Mouse (Mus musculus): Measurements from ENCODE around the gene Lenep. TPM values are rescaled to one million over a fixed set of nuclear protein-coding genes. Genes with fewer than 3 reads are reported as not detected.

The Lenep gene
- polyA plus RNA-seq, 1 experiment from 2014 or later, result 0.16 TPM

GRCm38 (mm10) chr3:89364631-89365030 is 38.0 kb downstream of the Lenep start:
- Histone ChIP-seq H3K4me1 (replicated peaks; ENCODE audit: insufficient read depth, low read length) (no peaks in the 10 kb centered on the region), H3K27me3 (ENCODE audit: insufficient read depth, low read length) (no peaks in the 10 kb centered on the region), H3K9ac (ENCODE audit: low read depth, low read length) (no peak overlapping the region), H3K27ac (no peak overlapping the region), H3K9me3 (replicated peaks; ENCODE audit: low read length) (no peaks in the 10 kb centered on the region), H3K36me3 (ENCODE audit: insufficient read depth, low read length) (no peaks in the 10 kb centered on the region), H3K4me2 (ENCODE audit: low read length) (no peak overlapping the region), H3K4me3 (replicated peaks; ENCODE audit: low read depth, low read length) (no peak overlapping the region)
- ATAC-seq (replicated peaks; ENCODE audit: low FRiP score, low read depth) (no peak), DNase-seq (ENCODE audit: low spot score) (no peak)
- 60% methylated on average over 8 of the region's 8 CpGs for WGBS
- no peak for TF ChIP-seq CTCF (IDR thresholded peaks at IDR 0.05; ENCODE audit: low read depth)

- WGBS, result 92% methylated on average over 7 of the region's 7 CpGs
- no peak for ATAC-seq (replicated peaks; ENCODE audit: low FRiP score, low read depth)
- Histone ChIP-seq H3K4me1 (replicated peaks; ENCODE audit: insufficient read depth, low read length) (no peaks in the 10 kb centered on the region), H3K9ac (ENCODE audit: low read depth, low read length) (no peak within 1 kb of the TSS), H3K4me3 (replicated peaks; ENCODE audit: low read depth, low read length) (no peak within 1 kb of the TSS), H3K36me3 (ENCODE audit: insufficient read depth, low read length) (no peaks in the 10 kb centered on the region), H3K9me3 (replicated peaks; ENCODE audit: low read length) (no peaks in the 10 kb centered on the region), H3K27me3 (ENCODE audit: insufficient read depth, low read length) (no peaks in the 10 kb centered on the region), H3K4me2 (ENCODE audit: low read length) (no peak within 1 kb of the TSS), H3K27ac (no peak within 1 kb of the TSS)
- DNase-seq (ENCODE audit: low spot score), result no peak
- TF ChIP-seq CTCF (IDR thresholded peaks at IDR 0.05; ENCODE audit: low read depth), result no peak
Observed at GRCm38 (mm10) chr3:89361675-89362074, 40.9 kb downstream of the Lenep start, which contains the start of gene Dcst2. TSS of gene Dcst2 (plus strand) at chr3:89361975.

GRCm38 (mm10) chr3:89360237-89360636 is 42.4 kb downstream of the Lenep start:
- DNase-seq (ENCODE audit: low spot score), result no peak
- no peaks in the 10 kb centered on the region for H3K27me3 ChIP-seq (ENCODE audit: insufficient read depth, low read length)
- no peaks in the 10 kb centered on the region for H3K9me3 ChIP-seq (replicated peaks; ENCODE audit: low read length)
- H3K4me2 ChIP-seq (ENCODE audit: low read length), result no peak overlapping the region
- 0 out of 2 replicates have a peak, but pooled peaks have one; percentile 26 for ATAC-seq (replicated peaks; ENCODE audit: low FRiP score, low read depth)
- WGBS, result 61% methylated on average over 3 of the region's 3 CpGs
- no peak overlapping the region for H3K4me3 ChIP-seq (replicated peaks; ENCODE audit: low read depth, low read length)
- H3K27ac ChIP-seq, result no peak overlapping the region
- no peaks in the 10 kb centered on the region for H3K36me3 ChIP-seq (ENCODE audit: insufficient read depth, low read length)
- H3K4me1 ChIP-seq (replicated peaks; ENCODE audit: insufficient read depth, low read length), result no peaks in the 10 kb centered on the region
- no peak for TF ChIP-seq CTCF (IDR thresholded peaks at IDR 0.05; ENCODE audit: low read depth)
- H3K9ac ChIP-seq (ENCODE audit: low read depth, low read length), result no peak overlapping the region

- 66% methylated on average over 6 of the region's 6 CpGs for WGBS
- Histone ChIP-seq H3K4me3 (replicated peaks; ENCODE audit: low read depth, low read length) (no peak overlapping the region), H3K27ac (no peak overlapping the region), H3K27me3 (ENCODE audit: insufficient read depth, low read length) (no peaks in the 10 kb centered on the region), H3K36me3 (ENCODE audit: insufficient read depth, low read length) (no peaks in the 10 kb centered on the region), H3K9ac (ENCODE audit: low read depth, low read length) (no peak overlapping the region), H3K4me2 (ENCODE audit: low read length) (no peak overlapping the region), H3K9me3 (replicated peaks; ENCODE audit: low read length) (no peaks in the 10 kb centered on the region), H3K4me1 (replicated peaks; ENCODE audit: insufficient read depth, low read length) (no peaks in the 10 kb centered on the region)
- ATAC-seq (replicated peaks; ENCODE audit: low FRiP score, low read depth), result no peak
- TF ChIP-seq CTCF (IDR thresholded peaks at IDR 0.05; ENCODE audit: low read depth), result no peak
- no peak for DNase-seq (ENCODE audit: low spot score)
Observed at GRCm38 (mm10) chr3:89359630-89360029, 43.0 kb downstream of the Lenep start.

GRCm38 (mm10) chr3:89356029-89356428 is 46.6 kb downstream of the Lenep start:
- Histone ChIP-seq H3K4me3 (replicated peaks; ENCODE audit: low read depth, low read length) (no peak overlapping the region), H3K4me2 (ENCODE audit: low read length) (no peak overlapping the region), H3K4me1 (replicated peaks; ENCODE audit: insufficient read depth, low read length) (no peaks in the 10 kb centered on the region), H3K27ac (peak overlapping the region; percentile 77; the same call in 1 of the 2 replicates), H3K36me3 (ENCODE audit: insufficient read depth, low read length) (no peaks in the 10 kb centered on the region), H3K27me3 (ENCODE audit: insufficient read depth, low read length) (no peaks in the 10 kb centered on the region), H3K9ac (ENCODE audit: low read depth, low read length) (no peak overlapping the region), H3K9me3 (replicated peaks; ENCODE audit: low read length) (no peaks in the 10 kb centered on the region)
- WGBS, result 64% methylated on average over 9 of the region's 9 CpGs
- no peak for ATAC-seq (replicated peaks; ENCODE audit: low FRiP score, low read depth)
- no peak for TF ChIP-seq CTCF (IDR thresholded peaks at IDR 0.05; ENCODE audit: low read depth)
- DNase-seq (ENCODE audit: low spot score), result no peak

DNA sequence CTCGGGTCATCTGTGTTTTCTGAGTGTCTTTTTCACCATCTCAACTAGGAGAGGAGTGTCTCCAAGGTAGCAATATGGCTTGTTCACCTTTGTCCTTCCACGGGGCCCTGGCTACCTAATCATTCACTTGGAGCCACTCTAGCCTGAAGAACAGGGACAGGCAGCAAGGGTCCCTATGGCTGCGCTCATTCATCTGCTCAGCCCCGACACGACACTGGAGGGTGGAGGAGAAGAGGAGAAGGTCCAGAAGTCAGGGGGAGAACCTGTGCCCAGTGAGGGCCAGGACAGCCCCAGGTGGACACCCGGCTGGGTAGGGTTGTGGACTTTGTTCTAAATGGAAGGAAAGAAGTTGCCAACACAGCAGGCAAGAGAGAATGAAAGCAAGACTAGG is 47.1 kb downstream of the Lenep start:
- no peak for TF ChIP-seq CTCF (IDR thresholded peaks at IDR 0.05; ENCODE audit: low read depth)
- ATAC-seq (replicated peaks; ENCODE audit: low FRiP score, low read depth) (peak; percentile 78), DNase-seq (ENCODE audit: low spot score) (no peak)
- 67% methylated on average over 6 of the region's 6 CpGs for WGBS
- peak overlapping the region; percentile 77 for H3K27ac ChIP-seq
- 0 out of 2 replicates have a peak, but pooled peaks cover under 1% of the 10 kb centered on the region for H3K4me1 ChIP-seq (replicated peaks; ENCODE audit: insufficient read depth, low read length)
- no peaks in the 10 kb centered on the region for H3K36me3 ChIP-seq (ENCODE audit: insufficient read depth, low read length)
- no peaks in the 10 kb centered on the region for H3K27me3 ChIP-seq (ENCODE audit: insufficient read depth, low read length)
- no peak overlapping the region; the same call in 1 of the 2 replicates for H3K4me2 ChIP-seq (ENCODE audit: low read length)
- H3K4me3 ChIP-seq (replicated peaks; ENCODE audit: low read depth, low read length), result no peak overlapping the region
- no peaks in the 10 kb centered on the region for H3K9me3 ChIP-seq (replicated peaks; ENCODE audit: low read length)
- no peak overlapping the region for H3K9ac ChIP-seq (ENCODE audit: low read depth, low read length)
